Mouse (Mus musculus): Measurements from ENCODE around the gene Mapk10. TPM values are rescaled to one million over a fixed set of nuclear protein-coding genes. Genes with fewer than 3 reads are reported as not detected.
"Not testable (repeated sequence)": the region's sequence is repeated elsewhere in the genome, so short reads cannot be mapped to it uniquely, and the experiment has no call there.

Mapk10 gene
- polyA plus RNA-seq, 1 experiment from 2014 or later: 86.6 TPM

DNA sequence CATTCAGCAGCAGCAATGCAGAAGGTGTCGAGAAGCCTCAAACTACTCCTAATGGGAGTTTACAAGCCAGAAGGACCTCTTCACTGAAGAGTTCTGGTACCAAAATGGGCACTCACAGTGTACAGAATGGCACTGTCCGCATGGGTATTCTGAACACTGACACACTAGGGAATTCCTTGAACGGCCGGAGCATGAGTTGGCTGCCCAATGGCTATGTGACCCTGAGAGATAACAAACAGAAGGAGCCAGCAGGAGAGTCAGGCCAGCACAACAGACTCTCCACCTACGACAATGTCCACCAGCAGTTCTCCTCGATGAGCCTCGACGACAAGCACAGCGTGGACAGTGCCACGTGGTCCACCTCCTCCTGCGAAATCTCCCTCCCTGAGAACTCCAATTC is 318.9 kb downstream of the Mapk10 start:
- ATAC-seq (ENCODE audit: low FRiP score) (no peak), DNase-seq (ENCODE audit: low spot score) (no peak)
- Histone ChIP-seq H3K9ac (no peak overlapping the region), H3K36me3 (replicated peaks; ENCODE audit: control insufficient read depth, insufficient read depth) (no peaks in the 10 kb centered on the region), H3K9me3 (ENCODE audit: control insufficient read depth, low read length) (no peaks in the 10 kb centered on the region), H3K4me1 (replicated peaks; ENCODE audit: control insufficient read depth, insufficient read depth, low read length) (peaks cover 7% of the 10 kb centered on the region; the same call in 1 of the 2 replicates), H3K27me3 (ENCODE audit: control insufficient read depth, insufficient read depth, low read length) (no peaks in the 10 kb centered on the region), H3K4me2 (replicated peaks) (no peak overlapping the region), H3K4me3 (replicated peaks; ENCODE audit: low read length) (no peak overlapping the region), H3K27ac (no peak overlapping the region)
- WGBS: 96% methylated on average over 11 of the region's 11 CpGs

DNA sequence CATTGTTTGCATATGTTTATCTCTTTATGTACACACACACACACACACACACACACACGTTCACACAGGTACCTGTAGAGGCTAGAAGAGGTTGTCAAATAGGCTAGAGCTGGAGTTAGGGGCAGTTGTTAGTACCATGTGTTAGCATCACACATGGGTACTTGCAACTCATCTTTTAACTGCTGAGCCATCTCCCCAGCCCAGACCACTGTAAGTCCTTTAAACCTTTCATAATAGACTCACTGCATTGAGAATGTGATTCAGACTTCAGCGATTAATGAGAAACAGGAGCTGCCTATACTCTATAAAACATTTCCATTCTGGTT is 322.0 kb downstream of the Mapk10 start:
- ATAC-seq (ENCODE audit: low FRiP score): no peak
- peaks cover 7% of the 10 kb centered on the region; the same call in 1 of the 2 replicates for H3K4me1 ChIP-seq (replicated peaks; ENCODE audit: control insufficient read depth, insufficient read depth, low read length)
- no peak for DNase-seq (ENCODE audit: low spot score)
- no peaks in the 10 kb centered on the region for H3K27me3 ChIP-seq (ENCODE audit: control insufficient read depth, insufficient read depth, low read length)
- no peak overlapping the region for H3K9ac ChIP-seq
- no peaks in the 10 kb centered on the region for H3K36me3 ChIP-seq (replicated peaks; ENCODE audit: control insufficient read depth, insufficient read depth)
- peak overlapping the region; percentile 58; the same call in 1 of the 2 replicates for H3K27ac ChIP-seq
- 92% methylated on average over 2 of the region's 2 CpGs for WGBS
- H3K4me2 ChIP-seq (replicated peaks): no peak overlapping the region
- no peaks in the 10 kb centered on the region for H3K9me3 ChIP-seq (ENCODE audit: control insufficient read depth, low read length)
- no peak overlapping the region for H3K4me3 ChIP-seq (replicated peaks; ENCODE audit: low read length)

DNA sequence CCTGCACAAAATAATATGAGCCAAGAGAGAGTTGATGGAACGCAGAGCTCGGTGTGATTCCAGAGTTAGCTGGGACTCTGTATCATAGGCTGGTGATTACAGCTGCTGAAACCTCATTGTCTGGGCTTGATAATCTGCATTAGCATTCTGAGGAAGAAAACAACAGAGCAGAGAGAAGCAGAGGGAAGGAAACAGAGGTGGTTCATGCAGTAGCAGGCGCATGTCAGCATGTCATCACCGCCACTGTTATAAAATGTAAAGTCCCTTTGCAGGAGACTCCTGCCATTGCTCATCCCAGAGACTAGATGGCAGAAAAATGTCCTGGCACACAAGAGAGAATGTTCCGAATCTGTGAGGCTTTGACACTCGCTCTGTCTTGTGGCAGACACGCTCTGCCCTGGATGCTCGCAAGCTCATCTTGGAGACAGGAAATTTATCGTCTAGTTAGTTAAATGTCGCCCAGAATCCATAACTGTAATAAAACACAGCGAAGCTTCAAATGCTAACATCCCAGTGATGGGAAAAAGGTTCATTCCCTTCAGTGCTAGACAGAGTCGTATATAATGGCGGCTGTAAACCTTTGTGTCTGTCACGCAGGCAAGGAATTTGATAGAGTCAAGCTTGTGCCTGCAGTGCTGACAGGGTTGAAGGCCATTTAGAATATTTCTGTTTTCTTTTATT is 322.5 kb downstream of the Mapk10 start:
- Histone ChIP-seq H3K4me3 (replicated peaks; ENCODE audit: low read length) (no peak overlapping the region), H3K27me3 (ENCODE audit: control insufficient read depth, insufficient read depth, low read length) (no peaks in the 10 kb centered on the region), H3K4me2 (replicated peaks) (no peak overlapping the region), H3K9me3 (ENCODE audit: control insufficient read depth, low read length) (no peaks in the 10 kb centered on the region), H3K36me3 (replicated peaks; ENCODE audit: control insufficient read depth, insufficient read depth) (no peaks in the 10 kb centered on the region), H3K4me1 (replicated peaks; ENCODE audit: control insufficient read depth, insufficient read depth, low read length) (peaks cover 7% of the 10 kb centered on the region; the same call in 1 of the 2 replicates), H3K9ac (peak overlapping the region; percentile 37), H3K27ac (peak overlapping the region; percentile 58)
- DNase-seq (ENCODE audit: low spot score) (no peak), ATAC-seq (ENCODE audit: low FRiP score) (no peak)
- WGBS: 66% methylated on average over 14 of the region's 14 CpGs

DNA sequence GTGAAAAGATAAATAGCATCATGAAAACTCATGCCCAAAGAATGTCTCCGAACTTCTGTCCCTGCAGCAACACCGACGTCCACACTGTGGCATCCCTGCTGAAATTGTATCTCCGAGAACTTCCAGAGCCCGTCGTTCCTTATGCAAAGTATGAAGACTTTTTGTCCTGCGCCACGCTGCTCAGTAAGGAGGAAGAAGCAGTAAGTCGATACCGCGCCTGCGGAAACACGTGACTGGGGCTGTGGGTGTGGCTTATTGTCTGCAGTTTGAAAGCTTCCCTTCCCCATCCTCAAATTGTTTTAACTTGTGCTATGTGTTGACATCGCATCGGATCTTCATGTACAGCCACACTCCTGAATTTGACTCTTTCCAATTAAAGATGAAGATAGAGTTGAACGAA is 335.5 kb downstream of the Mapk10 start:
- Histone ChIP-seq H3K36me3 (replicated peaks; ENCODE audit: control insufficient read depth, insufficient read depth) (no peaks in the 10 kb centered on the region), H3K4me1 (replicated peaks; ENCODE audit: control insufficient read depth, insufficient read depth, low read length) (no peaks in the 10 kb centered on the region), H3K4me2 (replicated peaks) (no peak overlapping the region), H3K9me3 (ENCODE audit: control insufficient read depth, low read length) (no peaks in the 10 kb centered on the region), H3K4me3 (replicated peaks; ENCODE audit: low read length) (no peak overlapping the region), H3K9ac (no peak overlapping the region), H3K27me3 (ENCODE audit: control insufficient read depth, insufficient read depth, low read length) (no peaks in the 10 kb centered on the region), H3K27ac (no peak overlapping the region)
- DNase-seq (ENCODE audit: low spot score): no peak
- ATAC-seq (ENCODE audit: low FRiP score): no peak
- 71% methylated on average over 16 of the region's 16 CpGs for WGBS

DNA sequence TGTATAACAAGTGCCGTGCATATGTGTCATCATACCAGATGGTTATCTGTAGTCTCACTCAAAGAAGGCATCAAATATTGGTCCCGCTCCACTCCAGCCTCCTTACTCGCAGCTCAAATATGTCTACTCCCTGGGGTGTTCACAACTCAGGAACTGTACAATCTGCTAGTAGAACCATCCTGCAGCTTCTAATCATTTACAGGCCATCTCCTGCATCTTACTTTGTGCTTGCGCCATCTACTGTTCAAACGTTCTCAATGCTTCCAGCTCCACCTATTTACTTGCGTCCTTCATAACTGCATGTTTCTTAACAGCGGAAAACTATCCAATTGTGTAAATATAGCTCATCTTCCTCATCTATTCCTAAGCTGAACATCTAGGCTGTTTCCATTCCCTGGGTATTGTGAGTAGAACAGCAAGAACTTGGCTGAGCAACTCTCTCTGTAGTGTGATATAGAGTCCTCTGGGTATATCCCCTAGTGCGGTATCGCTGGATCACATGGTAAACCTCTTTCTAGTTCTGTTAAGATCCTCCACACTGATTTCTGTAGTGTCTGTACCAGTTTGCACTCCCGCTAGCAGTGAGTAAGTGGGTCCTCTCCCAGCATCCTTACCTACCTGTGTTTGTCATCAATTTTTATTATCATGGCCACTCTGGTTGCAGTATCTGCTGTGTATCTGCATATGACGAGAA is 336.4 kb downstream of the Mapk10 start:
- ATAC-seq (ENCODE audit: low FRiP score) (0 out of 2 replicates have a peak, but pooled peaks have one; percentile 37), DNase-seq (ENCODE audit: low spot score) (peak; percentile 85)
- H3K27ac ChIP-seq: no peak overlapping the region
- WGBS: 41% methylated on average over 11 of the region's 11 CpGs
- no peak overlapping the region for H3K9ac ChIP-seq
- H3K9me3 ChIP-seq (ENCODE audit: control insufficient read depth, low read length): no peaks in the 10 kb centered on the region
- 0 out of 2 replicates have a peak overlapping the region, but pooled peaks have one; percentile 17 for H3K4me2 ChIP-seq (replicated peaks)
- no peak overlapping the region for H3K4me3 ChIP-seq (replicated peaks; ENCODE audit: low read length)
- no peaks in the 10 kb centered on the region for H3K4me1 ChIP-seq (replicated peaks; ENCODE audit: control insufficient read depth, insufficient read depth, low read length)
- no peaks in the 10 kb centered on the region for H3K27me3 ChIP-seq (ENCODE audit: control insufficient read depth, insufficient read depth, low read length)
- H3K36me3 ChIP-seq (replicated peaks; ENCODE audit: control insufficient read depth, insufficient read depth): no peaks in the 10 kb centered on the region

DNA sequence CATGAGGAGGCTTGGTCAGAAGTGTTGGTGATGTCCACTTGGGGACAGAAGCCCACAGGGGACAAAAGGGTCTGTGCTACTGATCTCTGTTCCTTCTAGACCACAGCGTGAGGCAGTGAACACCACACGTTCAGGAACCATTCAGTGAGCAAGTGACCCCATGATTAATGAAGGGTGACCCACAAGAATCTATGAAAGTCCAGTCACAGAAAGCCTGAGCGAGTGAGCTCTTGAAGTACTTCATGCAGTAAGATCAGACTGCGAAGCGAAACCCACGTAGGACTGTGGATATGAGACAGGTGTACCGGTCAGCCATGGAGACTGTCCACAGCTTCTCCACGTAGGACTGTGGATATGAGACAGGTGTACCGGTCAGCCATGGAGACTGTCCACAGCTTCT is 338.1 kb downstream of the Mapk10 start:
- WGBS: 81% methylated on average over 8 of the region's 9 CpGs
- H3K4me2 ChIP-seq (replicated peaks); H3K9ac ChIP-seq; H3K27ac ChIP-seq; H3K9me3 ChIP-seq (ENCODE audit: control insufficient read depth, low read length); ATAC-seq (ENCODE audit: low FRiP score); DNase-seq (ENCODE audit: low spot score); H3K27me3 ChIP-seq (ENCODE audit: control insufficient read depth, insufficient read depth, low read length); H3K36me3 ChIP-seq (replicated peaks; ENCODE audit: control insufficient read depth, insufficient read depth); H3K4me1 ChIP-seq (replicated peaks; ENCODE audit: control insufficient read depth, insufficient read depth, low read length); H3K4me3 ChIP-seq (replicated peaks; ENCODE audit: low read length): not testable (repeated sequence)

DNA sequence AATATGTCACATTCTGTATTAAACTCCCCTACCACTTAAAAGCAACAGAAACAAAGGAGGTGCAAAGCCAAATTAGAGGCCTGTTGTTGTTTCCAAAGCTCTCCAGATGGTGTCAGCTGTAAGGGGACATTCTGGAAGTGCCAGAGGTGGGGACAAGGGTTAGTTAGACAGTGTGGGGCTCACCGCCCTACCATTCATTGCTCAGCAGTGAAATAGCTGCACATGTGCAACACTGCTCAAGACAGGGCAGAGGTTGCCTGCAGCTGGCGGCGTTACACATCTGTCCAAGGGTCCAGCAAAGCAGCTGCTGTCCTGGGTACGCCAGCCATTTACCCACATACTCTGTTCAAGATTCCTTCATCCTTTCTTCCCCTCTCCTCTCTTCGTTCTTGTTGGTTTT is 342.9 kb downstream of the Mapk10 start:
- WGBS: 60% methylated on average over 5 of the region's 5 CpGs
- no peak overlapping the region for H3K9ac ChIP-seq
- DNase-seq (ENCODE audit: low spot score) (no peak), ATAC-seq (ENCODE audit: low FRiP score) (no peak)
- no peaks in the 10 kb centered on the region for H3K4me1 ChIP-seq (replicated peaks; ENCODE audit: control insufficient read depth, insufficient read depth, low read length)
- no peaks in the 10 kb centered on the region for H3K9me3 ChIP-seq (ENCODE audit: control insufficient read depth, low read length)
- no peak overlapping the region for H3K4me2 ChIP-seq (replicated peaks)
- H3K27me3 ChIP-seq (ENCODE audit: control insufficient read depth, insufficient read depth, low read length): no peaks in the 10 kb centered on the region
- no peaks in the 10 kb centered on the region for H3K36me3 ChIP-seq (replicated peaks; ENCODE audit: control insufficient read depth, insufficient read depth)
- no peak overlapping the region for H3K27ac ChIP-seq
- no peak overlapping the region for H3K4me3 ChIP-seq (replicated peaks; ENCODE audit: low read length)

DNA sequence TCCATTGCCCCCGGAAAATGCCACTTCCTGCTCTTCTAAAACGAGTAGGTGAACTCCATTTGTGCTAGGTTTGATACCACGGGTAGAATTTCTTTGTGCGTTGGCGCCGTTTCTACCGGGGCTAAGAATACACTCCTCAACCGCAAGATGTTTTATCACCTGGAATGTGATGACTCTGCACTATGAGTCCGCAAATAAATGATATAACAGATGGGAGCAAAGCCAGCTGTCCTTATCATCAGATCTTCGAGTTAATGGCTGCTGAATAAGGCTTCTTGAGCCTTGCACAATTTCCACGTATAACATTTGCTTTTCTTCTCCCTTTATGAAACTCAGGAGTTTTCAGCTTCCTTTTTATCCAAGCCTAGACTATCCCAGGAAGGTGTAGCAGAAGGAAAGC is 351.4 kb downstream of the Mapk10 start:
- Histone ChIP-seq H3K9ac (no peak overlapping the region), H3K4me3 (replicated peaks; ENCODE audit: low read length) (no peak overlapping the region), H3K4me1 (replicated peaks; ENCODE audit: control insufficient read depth, insufficient read depth, low read length) (0 out of 2 replicates have a peak, but pooled peaks cover 4% of the 10 kb centered on the region), H3K27me3 (ENCODE audit: control insufficient read depth, insufficient read depth, low read length) (no peaks in the 10 kb centered on the region), H3K4me2 (replicated peaks) (no peak overlapping the region), H3K9me3 (ENCODE audit: control insufficient read depth, low read length) (no peaks in the 10 kb centered on the region), H3K27ac (no peak overlapping the region), H3K36me3 (replicated peaks; ENCODE audit: control insufficient read depth, insufficient read depth) (no peaks in the 10 kb centered on the region)
- ATAC-seq (ENCODE audit: low FRiP score) (no peak), DNase-seq (ENCODE audit: low spot score) (no peak)
- 78% methylated on average over 11 of the region's 11 CpGs for WGBS

DNA sequence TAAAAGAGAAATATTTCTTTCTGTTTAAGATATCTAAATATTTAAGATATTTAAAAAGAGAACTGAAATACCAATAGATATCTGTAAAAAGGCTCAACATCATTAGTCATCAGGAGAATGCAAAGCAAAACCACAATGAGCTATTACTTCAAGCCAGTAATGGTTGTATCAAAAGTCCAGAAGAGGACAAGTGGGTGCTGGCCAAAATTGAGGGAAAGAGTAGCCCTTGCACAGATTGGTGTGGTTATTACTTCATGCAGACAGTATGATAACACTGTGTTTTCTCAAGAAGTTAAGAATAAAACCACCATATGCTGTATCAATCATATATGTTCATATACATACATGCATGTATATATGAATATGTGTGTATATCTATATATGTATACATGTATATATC is 353.1 kb downstream of the Mapk10 start:
- Histone ChIP-seq H3K27ac (no peak overlapping the region), H3K4me2 (replicated peaks) (no peak overlapping the region), H3K27me3 (ENCODE audit: control insufficient read depth, insufficient read depth, low read length) (no peaks in the 10 kb centered on the region), H3K36me3 (replicated peaks; ENCODE audit: control insufficient read depth, insufficient read depth) (no peaks in the 10 kb centered on the region), H3K9me3 (ENCODE audit: control insufficient read depth, low read length) (no peaks in the 10 kb centered on the region), H3K9ac (no peak overlapping the region), H3K4me3 (replicated peaks; ENCODE audit: low read length) (no peak overlapping the region), H3K4me1 (replicated peaks; ENCODE audit: control insufficient read depth, insufficient read depth, low read length) (0 out of 2 replicates have a peak, but pooled peaks cover 4% of the 10 kb centered on the region)
- DNase-seq (ENCODE audit: low spot score) (no peak), ATAC-seq (ENCODE audit: low FRiP score) (no peak)
